Mouse (Mus musculus): Measurements from ENCODE around the gene D10Jhu81e. TPM values are rescaled to one million over a fixed set of nuclear protein-coding genes. Genes with fewer than 3 reads are reported as not detected.

D10Jhu81e gene
- polyA plus RNA-seq, 1 experiment from 2014 or later, result 34.2 TPM

- Histone ChIP-seq H3K4me1 (ENCODE audit: control insufficient read depth, insufficient read depth, low read length) (peaks cover 4% of the 10 kb centered on the region; the same call in 1 of the 2 replicates), H3K27me3 (ENCODE audit: control insufficient read depth, insufficient read depth, low read depth, low read length) (no peaks in the 10 kb centered on the region), H3K4me2 (ENCODE audit: low read length) (no peak overlapping the region), H3K4me3 (ENCODE audit: low read depth, low read length) (no peak overlapping the region), H3K9ac (ENCODE audit: low read depth, low read length) (no peak overlapping the region), H3K27ac (ENCODE audit: low read length) (no peak overlapping the region), H3K36me3 (ENCODE audit: control insufficient read depth, insufficient read depth, low read length) (no peaks in the 10 kb centered on the region), H3K9me3 (replicated peaks; ENCODE audit: control insufficient read depth, low read length, poor library complexity, severe bottlenecking) (no peaks in the 10 kb centered on the region)
- 83% methylated on average over 11 of the region's 11 CpGs for WGBS
- ATAC-seq, result no peak
These were observed 29.9 kb downstream of the D10Jhu81e start for GRCm38 (mm10) chr10:78139572-78140250.

DNA sequence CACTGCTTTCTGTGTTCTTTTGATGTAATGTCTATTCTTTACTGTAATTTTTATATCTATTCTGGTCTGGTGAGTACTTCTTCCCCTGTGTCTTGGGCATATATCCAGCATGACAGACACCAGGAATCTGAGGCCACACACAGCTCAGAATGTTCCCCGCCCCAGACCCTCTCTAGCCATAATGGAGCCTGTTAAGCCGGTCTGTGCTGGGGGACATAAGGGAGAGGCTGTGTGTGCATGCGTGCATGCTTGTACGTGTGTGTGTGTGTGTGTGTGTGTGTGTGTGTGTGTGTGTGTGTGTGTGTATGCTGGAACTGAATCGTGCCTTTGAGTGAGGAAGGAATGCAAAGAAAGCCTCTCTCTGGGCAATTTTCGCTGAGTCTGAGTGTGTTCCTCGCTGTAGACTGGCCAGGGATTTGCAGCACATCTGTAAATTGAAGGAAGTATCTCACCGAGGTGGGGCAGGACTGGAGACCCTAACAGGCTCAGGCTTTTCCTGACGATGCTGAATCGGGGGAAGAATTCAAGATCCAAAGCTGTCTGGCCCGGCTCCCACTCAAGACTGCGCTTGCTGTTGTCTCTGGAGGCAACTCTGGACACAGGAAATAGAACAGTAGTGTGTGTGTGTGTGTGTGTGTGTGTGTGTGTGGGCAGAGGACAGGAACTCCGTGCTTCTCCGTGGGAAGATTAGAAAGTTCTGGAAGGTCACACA, 30.6 kb downstream of the D10Jhu81e start:
- no peak overlapping the region for H3K4me3 ChIP-seq (ENCODE audit: low read depth, low read length)
- H3K4me2 ChIP-seq (ENCODE audit: low read length), result no peak overlapping the region
- no peak overlapping the region for H3K9ac ChIP-seq (ENCODE audit: low read depth, low read length)
- WGBS, result 58% methylated on average over 14 of the region's 14 CpGs
- no peak for ATAC-seq
- no peaks in the 10 kb centered on the region for H3K9me3 ChIP-seq (replicated peaks; ENCODE audit: control insufficient read depth, low read length, poor library complexity, severe bottlenecking)
- H3K27me3 ChIP-seq (ENCODE audit: control insufficient read depth, insufficient read depth, low read depth, low read length), result no peaks in the 10 kb centered on the region
- H3K4me1 ChIP-seq (ENCODE audit: control insufficient read depth, insufficient read depth, low read length), result peaks cover 4% of the 10 kb centered on the region; the same call in 1 of the 2 replicates
- H3K27ac ChIP-seq (ENCODE audit: low read length), result no peak overlapping the region; the same call in 1 of the 2 replicates
- H3K36me3 ChIP-seq (ENCODE audit: control insufficient read depth, insufficient read depth, low read length), result no peaks in the 10 kb centered on the region

DNA sequence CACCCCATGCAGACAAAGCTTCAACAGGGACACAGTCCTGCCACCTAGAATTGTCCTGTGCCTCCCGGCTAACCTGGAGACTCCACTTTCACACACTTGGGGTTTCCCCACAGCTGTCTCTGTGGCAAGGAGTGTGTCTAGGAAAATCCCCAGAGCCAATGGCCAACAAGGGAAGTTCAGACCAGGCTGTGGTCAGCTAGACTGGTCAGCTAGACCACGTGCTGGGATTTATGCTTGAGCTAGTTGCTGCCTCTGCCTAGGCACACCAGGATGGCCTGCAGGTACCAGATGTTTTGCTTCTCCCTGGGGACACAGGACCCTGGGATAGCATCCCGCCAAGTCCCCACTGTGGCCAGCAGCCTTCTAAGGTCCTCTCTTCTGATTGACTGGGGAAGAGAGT, 32.4 kb downstream of the D10Jhu81e start:
- ATAC-seq, result no peak
- H3K27ac ChIP-seq (ENCODE audit: low read length), result no peak overlapping the region
- H3K27me3 ChIP-seq (ENCODE audit: control insufficient read depth, insufficient read depth, low read depth, low read length), result no peaks in the 10 kb centered on the region
- no peaks in the 10 kb centered on the region for H3K9me3 ChIP-seq (replicated peaks; ENCODE audit: control insufficient read depth, low read length, poor library complexity, severe bottlenecking)
- WGBS, result 88% methylated on average over 3 of the region's 3 CpGs
- H3K36me3 ChIP-seq (ENCODE audit: control insufficient read depth, insufficient read depth, low read length), result no peaks in the 10 kb centered on the region
- H3K4me2 ChIP-seq (ENCODE audit: low read length), result no peak overlapping the region
- H3K4me1 ChIP-seq (ENCODE audit: control insufficient read depth, insufficient read depth, low read length), result peaks cover 4% of the 10 kb centered on the region; the same call in 1 of the 2 replicates
- H3K9ac ChIP-seq (ENCODE audit: low read depth, low read length), result no peak overlapping the region
- H3K4me3 ChIP-seq (ENCODE audit: low read depth, low read length), result no peak overlapping the region

GRCm38 (mm10) chr10:78135947-78136346, 33.6 kb downstream of the D10Jhu81e start:
- Histone ChIP-seq H3K27me3 (ENCODE audit: control insufficient read depth, insufficient read depth, low read depth, low read length) (no peaks in the 10 kb centered on the region), H3K4me3 (ENCODE audit: low read depth, low read length) (no peak overlapping the region), H3K9ac (ENCODE audit: low read depth, low read length) (no peak overlapping the region), H3K27ac (ENCODE audit: low read length) (no peak overlapping the region), H3K36me3 (ENCODE audit: control insufficient read depth, insufficient read depth, low read length) (no peaks in the 10 kb centered on the region), H3K4me2 (ENCODE audit: low read length) (no peak overlapping the region), H3K9me3 (replicated peaks; ENCODE audit: control insufficient read depth, low read length, poor library complexity, severe bottlenecking) (no peaks in the 10 kb centered on the region), H3K4me1 (ENCODE audit: control insufficient read depth, insufficient read depth, low read length) (peaks cover 4% of the 10 kb centered on the region; the same call in 1 of the 2 replicates)
- ATAC-seq, result no peak
- 93% methylated on average over 5 of the region's 5 CpGs for WGBS

DNA sequence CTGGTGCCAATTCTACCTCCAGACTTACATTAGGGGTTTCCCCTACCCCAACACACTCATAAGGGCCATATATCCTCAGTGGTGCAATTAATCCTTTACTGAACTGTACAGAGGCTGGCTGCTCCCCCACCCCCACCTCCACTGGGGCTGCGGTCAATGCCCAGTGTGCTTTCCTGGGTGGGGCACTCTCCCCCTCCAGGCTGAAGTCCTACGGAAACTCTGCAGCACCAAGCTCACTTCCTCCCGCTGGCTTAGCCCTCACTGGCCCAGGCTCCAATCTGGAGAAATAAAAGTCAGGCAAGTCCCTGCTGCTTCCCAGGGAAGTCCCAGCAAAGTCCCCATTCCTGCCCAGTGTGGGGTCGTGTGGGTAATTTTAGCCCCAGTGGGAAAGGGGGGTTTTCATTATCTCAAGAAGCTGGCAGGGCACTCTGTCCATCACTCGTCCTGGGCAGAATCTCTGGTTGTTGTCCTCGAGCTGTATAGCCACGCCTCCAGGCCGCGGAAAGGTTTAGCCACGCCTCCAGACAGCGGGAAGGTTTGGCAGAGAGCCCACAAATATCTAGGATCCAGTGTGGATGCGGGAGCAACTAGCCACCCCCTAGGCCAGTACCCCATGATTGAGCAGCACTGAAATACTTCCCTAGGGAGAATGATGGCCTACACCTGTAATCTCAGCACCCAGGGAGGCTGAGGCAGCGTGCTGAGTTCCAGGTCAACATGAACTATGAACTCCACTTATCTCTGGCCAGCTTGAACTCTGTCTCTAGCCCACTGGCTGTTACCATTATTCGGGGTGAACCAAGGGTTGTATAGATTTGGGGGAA, 34.4 kb downstream of the D10Jhu81e start:
- Histone ChIP-seq H3K36me3 (ENCODE audit: control insufficient read depth, insufficient read depth, low read length) (no peaks in the 10 kb centered on the region), H3K9me3 (replicated peaks; ENCODE audit: control insufficient read depth, low read length, poor library complexity, severe bottlenecking) (no peaks in the 10 kb centered on the region), H3K27me3 (ENCODE audit: control insufficient read depth, insufficient read depth, low read depth, low read length) (no peaks in the 10 kb centered on the region), H3K9ac (ENCODE audit: low read depth, low read length) (no peak overlapping the region), H3K27ac (ENCODE audit: low read length) (no peak overlapping the region), H3K4me3 (ENCODE audit: low read depth, low read length) (no peak overlapping the region), H3K4me2 (ENCODE audit: low read length) (0 out of 2 replicates have a peak overlapping the region, but pooled peaks have one; percentile 17), H3K4me1 (ENCODE audit: control insufficient read depth, insufficient read depth, low read length) (peaks cover 4% of the 10 kb centered on the region; the same call in 1 of the 2 replicates)
- WGBS, result 14% methylated on average over 14 of the region's 14 CpGs
- ATAC-seq, result no peak

GRCm38 (mm10) chr10:78134400-78134799, 35.2 kb downstream of the D10Jhu81e start:
- H3K9ac ChIP-seq (ENCODE audit: low read depth, low read length), result no peak overlapping the region
- WGBS, result 86% methylated on average over 4 of the region's 4 CpGs
- H3K27me3 ChIP-seq (ENCODE audit: control insufficient read depth, insufficient read depth, low read depth, low read length), result no peaks in the 10 kb centered on the region
- no peak for ATAC-seq
- H3K4me1 ChIP-seq (ENCODE audit: control insufficient read depth, insufficient read depth, low read length), result peaks cover 4% of the 10 kb centered on the region; the same call in 1 of the 2 replicates
- H3K36me3 ChIP-seq (ENCODE audit: control insufficient read depth, insufficient read depth, low read length), result no peaks in the 10 kb centered on the region
- H3K4me3 ChIP-seq (ENCODE audit: low read depth, low read length), result no peak overlapping the region
- no peak overlapping the region for H3K4me2 ChIP-seq (ENCODE audit: low read length)
- no peak overlapping the region for H3K27ac ChIP-seq (ENCODE audit: low read length)
- H3K9me3 ChIP-seq (replicated peaks; ENCODE audit: control insufficient read depth, low read length, poor library complexity, severe bottlenecking), result no peaks in the 10 kb centered on the region

DNA sequence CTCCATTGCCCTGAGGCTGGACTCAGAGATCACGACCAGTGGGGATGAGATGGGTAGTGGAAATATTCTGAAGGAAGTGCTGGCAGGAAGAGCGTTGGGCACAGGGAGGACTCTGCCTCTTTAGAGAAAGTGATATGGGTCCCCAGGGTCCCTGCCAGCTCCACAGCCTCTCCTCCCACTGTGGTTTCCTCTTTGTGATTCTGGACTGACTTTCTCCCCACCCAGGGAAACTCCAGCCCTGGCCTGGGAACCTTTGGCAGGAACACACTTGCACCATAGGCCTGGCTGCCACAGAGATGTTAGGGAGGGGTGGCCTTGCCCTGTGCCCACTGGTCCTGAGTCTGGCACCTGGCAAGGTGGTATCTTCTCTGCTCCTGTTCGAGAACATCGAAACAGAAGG, 39.6 kb downstream of the D10Jhu81e start:
- no peak overlapping the region for H3K4me3 ChIP-seq (ENCODE audit: low read depth, low read length)
- no peaks in the 10 kb centered on the region for H3K36me3 ChIP-seq (ENCODE audit: control insufficient read depth, insufficient read depth, low read length)
- peaks cover 2% of the 10 kb centered on the region; the same call in 1 of the 2 replicates for H3K4me1 ChIP-seq (ENCODE audit: control insufficient read depth, insufficient read depth, low read length)
- H3K9ac ChIP-seq (ENCODE audit: low read depth, low read length), result no peak overlapping the region
- H3K9me3 ChIP-seq (replicated peaks; ENCODE audit: control insufficient read depth, low read length, poor library complexity, severe bottlenecking), result no peaks in the 10 kb centered on the region
- no peak for ATAC-seq
- H3K27me3 ChIP-seq (ENCODE audit: control insufficient read depth, insufficient read depth, low read depth, low read length), result no peaks in the 10 kb centered on the region
- H3K4me2 ChIP-seq (ENCODE audit: low read length), result no peak overlapping the region
- H3K27ac ChIP-seq (ENCODE audit: low read length), result no peak overlapping the region
- WGBS, result 79% methylated on average over 4 of the region's 4 CpGs

DNA sequence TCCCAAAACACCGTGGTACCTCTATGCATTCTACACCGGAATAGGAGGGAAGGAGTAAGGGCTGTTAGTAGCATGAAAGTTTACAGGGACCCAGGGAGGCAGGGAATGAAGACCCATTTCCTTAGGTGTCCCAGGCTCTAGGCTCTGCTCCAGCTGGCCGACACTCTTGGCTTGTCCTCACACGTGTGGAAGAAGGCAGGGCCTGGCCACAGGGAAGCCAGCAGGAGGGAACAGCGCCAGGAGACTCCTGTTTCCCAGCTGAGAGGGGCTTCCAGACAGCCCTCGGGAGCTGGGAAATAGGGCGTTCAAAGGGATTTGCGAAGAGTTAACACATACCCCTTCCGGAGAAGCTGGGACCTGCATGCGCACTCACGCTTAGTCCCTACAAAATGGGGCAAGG, 40.2 kb downstream of the D10Jhu81e start:
- Histone ChIP-seq H3K36me3 (ENCODE audit: control insufficient read depth, insufficient read depth, low read length) (no peaks in the 10 kb centered on the region), H3K9ac (ENCODE audit: low read depth, low read length) (no peak overlapping the region), H3K27ac (ENCODE audit: low read length) (no peak overlapping the region), H3K4me1 (ENCODE audit: control insufficient read depth, insufficient read depth, low read length) (no peaks in the 10 kb centered on the region), H3K27me3 (ENCODE audit: control insufficient read depth, insufficient read depth, low read depth, low read length) (no peaks in the 10 kb centered on the region), H3K4me2 (ENCODE audit: low read length) (no peak overlapping the region), H3K9me3 (replicated peaks; ENCODE audit: control insufficient read depth, low read length, poor library complexity, severe bottlenecking) (no peaks in the 10 kb centered on the region), H3K4me3 (ENCODE audit: low read depth, low read length) (no peak overlapping the region)
- WGBS, result 59% methylated on average over 11 of the region's 11 CpGs
- no peak for ATAC-seq

Data from midbrain, embryonic 16.5 days (tissue).